Mouse (Mus musculus) liver, embryonic 14.5 days (tissue): ENCODE results near the gene Klf1. TPM values are rescaled to one million over a fixed set of nuclear protein-coding genes. Genes with fewer than 3 reads are reported as not detected.

Experiments used
- ATAC-seq: fragments of 200-750 bp; cut with Nextera tagmentation; 2 replicates; pipeline ENCODE4 v1.8.0; 2017; ENCODE audit warnings: moderate number of reproducible peaks, mild to moderate bottlenecking, moderate library complexity; ENCODE audit not compliant: insufficient read depth
- DNase-seq, 3 experiments: peaks; one replicate each; pipeline ENCODE4 v3.0.0-alpha.2; 2012 to 2013; ENCODE audit warnings: low read depth in 3 of 3, low spot score in 3 of 3
- H3K27ac ChIP-seq: fragments of 300-500 bp; sonication (generic); 2 replicates; pipeline ENCODE4 v1.5.1; 2014; ENCODE audit warnings: moderate library complexity, mild to moderate bottlenecking, control low read depth, inconsistent platforms
- H3K27me3 ChIP-seq: fragments of 300-500 bp; sonication (generic); 2 replicates; pipeline ENCODE4 v1.6.1; 2014; ENCODE audit warnings: mild to moderate bottlenecking, low read length, moderate library complexity; ENCODE audit not compliant: control insufficient read depth, insufficient read depth
- H3K36me3 ChIP-seq: fragments of 300-500 bp; sonication (generic); replicated peaks from 2 replicates; pipeline ENCODE4 v1.6.1; 2014; ENCODE audit warnings: low read depth; ENCODE audit not compliant: control insufficient read depth, insufficient read depth
- H3K4me1 ChIP-seq, 2 experiments: fragments of 200-500 bp in 1 of 2; fragments of 300-500 bp in 1 of 2; sonication (generic) in 1 of 2; replicated peaks; 2 replicates each; pipeline ENCODE4 v1.6.1; 2012 to 2014; ENCODE audit warnings: antibody characterized with exemption in 1 of 2, inconsistent platforms in 1 of 2, low read length in 1 of 2; ENCODE audit not compliant: control insufficient read depth in 2 of 2, insufficient read depth in 2 of 2
- H3K4me2 ChIP-seq: fragments of 300-500 bp; sonication (generic); 2 replicates; pipeline ENCODE4 v1.6.1; 2014; ENCODE audit warnings: low read depth, mild to moderate bottlenecking, control low read depth, moderate library complexity
- H3K4me3 ChIP-seq, 2 experiments: fragments of 200-500 bp in 1 of 2; fragments of 300-500 bp in 1 of 2; sonication (generic) in 1 of 2; 2 replicates each; pipeline ENCODE4 v1.5.1; 2012 to 2014; ENCODE audit warnings: low read depth in 2 of 2, low read length in 2 of 2, mild to moderate bottlenecking in 2 of 2, control low read depth in 1 of 2, inconsistent platforms in 1 of 2, moderate library complexity in 1 of 2; ENCODE audit not compliant: insufficient read depth in 1 of 2
- H3K9ac ChIP-seq: fragments of 300-500 bp; sonication (generic); replicated peaks from 2 replicates; pipeline ENCODE4 v1.6.1; 2014; ENCODE audit warnings: mild to moderate bottlenecking, control low read depth, moderate library complexity
- H3K9me3 ChIP-seq: fragments of 300-500 bp; sonication (generic); 2 replicates; pipeline ENCODE4 v1.6.1; 2016; ENCODE audit warnings: low read length, mixed read lengths; ENCODE audit not compliant: control insufficient read depth
- CTCF ChIP-seq: IDR thresholded peaks from 2 replicates; pipeline ENCODE4 v1.5.1; 2016; ENCODE audit warnings: antibody characterized with exemption, low read depth, control low read depth
- EP300 ChIP-seq: IDR thresholded peaks from 2 replicates; pipeline ENCODE4 v1.6.1; 2016; ENCODE audit warnings: antibody characterized with exemption, low read depth
- WGBS: fragments of 180-500 bp; shearing (Covaris S2); extraction: QIAGEN DNeasy Blood & Tissue Kit; methylation state at CpG from one replicate; pipeline ENCODE4 v1.1.7; 2014; ENCODE audit not compliant: insufficient replicate concordance; 5-methylcytosine and 5-hydroxymethylcytosine counted together
- microRNA-seq: library from miRNA; unstranded; fragments of <30 nt; microRNA quantifications from one replicate; pipeline ENCODE4, GENCODE M21; 2016
- polyA plus RNA-seq, 2 experiments: library from polyadenylated mRNA; depleted of rRNA in 1 of 2; stranded (reverse) in 1 of 2; unstranded in 1 of 2; fragments of >200 nt; fragmentation: Nextera tagmentation in 1 of 2; extraction: Ambion mirVana in 1 of 2; gene quantifications; 2 replicates each; pipeline versions ENCODE4 v1.2.1 to v1.2.3; 2012 to 2014

Klf1 gene
- polyA plus RNA-seq, 2 experiments = 209 to 522 TPM

DNA sequence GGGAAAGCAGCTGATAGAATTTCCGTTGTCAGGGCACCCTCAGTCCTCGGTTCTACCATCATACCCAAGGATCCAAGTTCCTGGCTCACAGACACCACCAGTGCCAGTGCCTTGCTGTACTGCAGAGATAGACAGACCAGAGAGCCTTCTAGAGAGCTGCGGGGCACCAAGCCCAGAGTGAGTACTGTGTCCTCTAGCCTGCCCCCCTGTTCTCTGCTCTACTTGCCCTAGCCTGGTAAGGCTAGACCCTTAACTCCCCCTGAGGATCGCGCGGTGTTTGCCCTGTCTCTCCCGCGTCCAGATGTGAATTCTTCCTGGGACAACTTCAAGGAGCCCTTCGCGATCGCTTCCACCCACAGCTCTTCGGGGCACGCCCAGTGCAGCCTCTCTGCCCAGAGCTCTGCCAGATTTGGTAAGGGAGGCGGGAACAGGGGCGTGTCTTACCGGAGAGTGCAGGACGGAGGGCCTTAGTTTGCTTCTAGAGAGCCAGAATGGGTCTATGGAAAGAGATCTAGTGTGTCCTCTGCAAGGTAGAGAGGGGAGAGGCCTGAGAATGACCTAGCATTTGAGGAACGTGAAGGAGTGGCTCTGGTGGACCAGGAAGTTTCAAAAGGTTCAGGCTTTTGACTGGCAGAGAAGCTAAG lies 51.0 kb downstream of the Klf1 start:
- H3K4me3 ChIP-seq = no peak overlapping the region
- 5% methylated on average over 18 of the region's 18 CpGs for WGBS
- ATAC-seq (peak; percentile 33; the same call in 1 of the 2 replicates), DNase-seq (no peak)
- peaks cover 4% of the 10 kb centered on the region for H3K36me3 ChIP-seq
- peaks cover 0 to 3% of the 10 kb centered on the region in 2 experiments; a peak in 2 of 4 replicates for H3K4me1 ChIP-seq
- peaks cover 21% of the 10 kb centered on the region for H3K27me3 ChIP-seq
- TF ChIP-seq CTCF (no peak), EP300 (no peak)
- no peak overlapping the region for H3K9ac ChIP-seq
- H3K4me2 ChIP-seq = no peak overlapping the region
- H3K9me3 ChIP-seq = no peaks in the 10 kb centered on the region
- no peak overlapping the region for H3K27ac ChIP-seq

Small RNA genes lying within 50 kb of the gene (microRNA-seq; reads per million reads assigned to microRNA genes)
- gene Gm24197 (not detected), gene Mir7069 (4.2 reads per million, percentile 3 among the genes with 10 or more reads in this experiment)

Other genes with a start within 250 kb of the Klf1 start
Only the 30 nearest of the 33 such genes appear.
- 37.5 and 37.6 TPM in 2 replicates for gene Trmt1, start 215.6 kb upstream of the Klf1 start, polyA plus RNA-seq (2012; rRNA removed)
- gene Trmt1, start 215.6 kb upstream of the Klf1 start, polyA plus RNA-seq (2014; fragmentation: Nextera tagmentation; extraction: Ambion mirVana) = 27.4 and 34.1 TPM in 2 replicates
- 19.0 and 21.2 TPM in 2 replicates for gene Nacc1, start 214.1 kb upstream of the Klf1 start, polyA plus RNA-seq (2012; rRNA removed)
- gene Nacc1, start 214.1 kb upstream of the Klf1 start, polyA plus RNA-seq (2014; fragmentation: Nextera tagmentation; extraction: Ambion mirVana) = 6.3 and 7.6 TPM in 2 replicates
- 45.4 and 46.2 TPM in 2 replicates for gene Lyl1, start 200.5 kb upstream of the Klf1 start, polyA plus RNA-seq (2012; rRNA removed)
- gene Lyl1, start 200.5 kb upstream of the Klf1 start, polyA plus RNA-seq (2014; fragmentation: Nextera tagmentation; extraction: Ambion mirVana) = 55.6 and 57.7 TPM in 2 replicates
- 10.9 and 11.9 TPM in 2 replicates for gene G430095P16Rik, start 178.9 kb upstream of the Klf1 start, polyA plus RNA-seq (2012; rRNA removed)
- gene G430095P16Rik, start 178.9 kb upstream of the Klf1 start, polyA plus RNA-seq (2014; fragmentation: Nextera tagmentation; extraction: Ambion mirVana) = 8.3 and 10.3 TPM in 2 replicates
- 1.2 and 1.4 TPM in 2 replicates for gene Nfix, start 101.6 kb upstream of the Klf1 start, polyA plus RNA-seq (2012; rRNA removed)
- 2.5 and 3.1 TPM in 2 replicates for gene Nfix, start 101.6 kb upstream of the Klf1 start, polyA plus RNA-seq (2014; fragmentation: Nextera tagmentation; extraction: Ambion mirVana)
- gene Dand5, start 79.1 kb upstream of the Klf1 start, polyA plus RNA-seq (2012; rRNA removed) = 1.9 TPM in 2 replicates
- 2.5 and 2.7 TPM in 2 replicates for gene Dand5, start 79.1 kb upstream of the Klf1 start, polyA plus RNA-seq (2014; fragmentation: Nextera tagmentation; extraction: Ambion mirVana)
- gene Gadd45gip1, start 70.4 kb upstream of the Klf1 start, polyA plus RNA-seq (2012; rRNA removed) = 24.4 and 31.0 TPM in 2 replicates
- gene Gadd45gip1, start 70.4 kb upstream of the Klf1 start, polyA plus RNA-seq (2014; fragmentation: Nextera tagmentation; extraction: Ambion mirVana) = 50.2 and 55.7 TPM in 2 replicates
- 139 and 184 TPM in 2 replicates for gene Rad23a, start 61.3 kb upstream of the Klf1 start, polyA plus RNA-seq (2012; rRNA removed)
- 258 and 279 TPM in 2 replicates for gene Rad23a, start 61.3 kb upstream of the Klf1 start, polyA plus RNA-seq (2014; fragmentation: Nextera tagmentation; extraction: Ambion mirVana)
- gene Calr, start 55.0 kb upstream of the Klf1 start, polyA plus RNA-seq (2012; rRNA removed) = 144 and 262 TPM in 2 replicates
- 348 and 351 TPM in 2 replicates for gene Calr, start 55.0 kb upstream of the Klf1 start, polyA plus RNA-seq (2014; fragmentation: Nextera tagmentation; extraction: Ambion mirVana)
- 53.5 and 54.8 TPM in 2 replicates for gene Farsa, start 44.9 kb upstream of the Klf1 start, polyA plus RNA-seq (2012; rRNA removed)
- 45.8 and 48.7 TPM in 2 replicates for gene Farsa, start 44.9 kb upstream of the Klf1 start, polyA plus RNA-seq (2014; fragmentation: Nextera tagmentation; extraction: Ambion mirVana)
- gene Syce2, start 29.8 kb upstream of the Klf1 start, polyA plus RNA-seq (2012; rRNA removed) = 16.7 and 26.4 TPM in 2 replicates
- gene Syce2, start 29.8 kb upstream of the Klf1 start, polyA plus RNA-seq (2014; fragmentation: Nextera tagmentation; extraction: Ambion mirVana) = 78.2 and 80.2 TPM in 2 replicates
- 27.1 and 31.4 TPM in 2 replicates for gene Gcdh, start 8.0 kb upstream of the Klf1 start, polyA plus RNA-seq (2012; rRNA removed)
- gene Gcdh, start 8.0 kb upstream of the Klf1 start, polyA plus RNA-seq (2014; fragmentation: Nextera tagmentation; extraction: Ambion mirVana) = 38.9 and 42.7 TPM in 2 replicates
- gene Dnase2a, start 6.6 kb downstream of the Klf1 start, polyA plus RNA-seq (2012; rRNA removed) = 9.6 and 11.0 TPM in 2 replicates
- 8.4 and 8.5 TPM in 2 replicates for gene Dnase2a, start 6.6 kb downstream of the Klf1 start, polyA plus RNA-seq (2014; fragmentation: Nextera tagmentation; extraction: Ambion mirVana)
- gene Mast1, start 35.4 kb downstream of the Klf1 start, polyA plus RNA-seq (2012; rRNA removed) = 0.06 and 0.21 TPM in 2 replicates
- 0.08 and 0.14 TPM in 2 replicates for gene Mast1, start 35.4 kb downstream of the Klf1 start, polyA plus RNA-seq (2014; fragmentation: Nextera tagmentation; extraction: Ambion mirVana)
- gene Rtbdn, start 45.1 kb downstream of the Klf1 start, polyA plus RNA-seq (2012; rRNA removed) = 0.03 TPM in 1 of 2 replicates, not detected in the other
- gene Rtbdn, start 45.1 kb downstream of the Klf1 start, polyA plus RNA-seq (2014; fragmentation: Nextera tagmentation; extraction: Ambion mirVana) = not detected in 2 replicates
- gene Gm49661, start 67.5 kb downstream of the Klf1 start, polyA plus RNA-seq (2012; rRNA removed) = not detected in 2 replicates
- not detected in 2 replicates for gene Gm49661, start 67.5 kb downstream of the Klf1 start, polyA plus RNA-seq (2014; fragmentation: Nextera tagmentation; extraction: Ambion mirVana)
- 1,117 and 1,155 TPM in 2 replicates for gene Prdx2, start 67.7 kb downstream of the Klf1 start, polyA plus RNA-seq (2012; rRNA removed)
- 2,207 and 2,282 TPM in 2 replicates for gene Prdx2, start 67.7 kb downstream of the Klf1 start, polyA plus RNA-seq (2014; fragmentation: Nextera tagmentation; extraction: Ambion mirVana)
- gene Rnaseh2a, start 67.8 kb downstream of the Klf1 start, polyA plus RNA-seq (2012; rRNA removed) = 49.3 and 56.2 TPM in 2 replicates
- gene Rnaseh2a, start 67.8 kb downstream of the Klf1 start, polyA plus RNA-seq (2014; fragmentation: Nextera tagmentation; extraction: Ambion mirVana) = 107 and 125 TPM in 2 replicates
- 8.3 and 10.5 TPM in 2 replicates for gene Junb, start 76.8 kb downstream of the Klf1 start, polyA plus RNA-seq (2012; rRNA removed)
- 10.5 and 11.2 TPM in 2 replicates for gene Junb, start 76.8 kb downstream of the Klf1 start, polyA plus RNA-seq (2014; fragmentation: Nextera tagmentation; extraction: Ambion mirVana)
- gene Hook2, start 88.7 kb downstream of the Klf1 start, polyA plus RNA-seq (2012; rRNA removed) = 2.3 and 4.3 TPM in 2 replicates
- gene Hook2, start 88.7 kb downstream of the Klf1 start, polyA plus RNA-seq (2014; fragmentation: Nextera tagmentation; extraction: Ambion mirVana) = 3.2 and 4.3 TPM in 2 replicates
- 0.02 TPM in 1 of 2 replicates, not detected in the other for gene Best2, start 112.6 kb downstream of the Klf1 start, polyA plus RNA-seq (2012; rRNA removed)
- not detected in 2 replicates for gene Best2, start 112.6 kb downstream of the Klf1 start, polyA plus RNA-seq (2014; fragmentation: Nextera tagmentation; extraction: Ambion mirVana)
- gene Asna1, start 123.4 kb downstream of the Klf1 start, polyA plus RNA-seq (2012; rRNA removed) = 83.4 and 85.3 TPM in 2 replicates
- gene Asna1, start 123.4 kb downstream of the Klf1 start, polyA plus RNA-seq (2014; fragmentation: Nextera tagmentation; extraction: Ambion mirVana) = 56.9 and 58.8 TPM in 2 replicates
- gene Trir, start 124.9 kb downstream of the Klf1 start, polyA plus RNA-seq (2012; rRNA removed) = 74.0 and 100 TPM in 2 replicates
- gene Trir, start 124.9 kb downstream of the Klf1 start, polyA plus RNA-seq (2014; fragmentation: Nextera tagmentation; extraction: Ambion mirVana) = 84.4 and 89.3 TPM in 2 replicates
- gene Tnpo2, start 135.0 kb downstream of the Klf1 start, polyA plus RNA-seq (2012; rRNA removed) = 24.8 and 25.2 TPM in 2 replicates
- gene Tnpo2, start 135.0 kb downstream of the Klf1 start, polyA plus RNA-seq (2014; fragmentation: Nextera tagmentation; extraction: Ambion mirVana) = 9.9 and 10.2 TPM in 2 replicates
- 8.9 and 13.5 TPM in 2 replicates for gene Fbxw9, start 158.1 kb downstream of the Klf1 start, polyA plus RNA-seq (2012; rRNA removed)
- 5.7 and 6.0 TPM in 2 replicates for gene Fbxw9, start 158.1 kb downstream of the Klf1 start, polyA plus RNA-seq (2014; fragmentation: Nextera tagmentation; extraction: Ambion mirVana)
- 0.29 TPM in 1 of 2 replicates, not detected in the other for gene Gm5741, start 166.1 kb downstream of the Klf1 start, polyA plus RNA-seq (2012; rRNA removed)
- not detected in 2 replicates for gene Gm5741, start 166.1 kb downstream of the Klf1 start, polyA plus RNA-seq (2014; fragmentation: Nextera tagmentation; extraction: Ambion mirVana)
- 19.6 and 21.5 TPM in 2 replicates for gene Dhps, start 169.8 kb downstream of the Klf1 start, polyA plus RNA-seq (2012; rRNA removed)
- 30.9 and 36.4 TPM in 2 replicates for gene Dhps, start 169.8 kb downstream of the Klf1 start, polyA plus RNA-seq (2014; fragmentation: Nextera tagmentation; extraction: Ambion mirVana)
- gene Wdr83os, start 178.8 kb downstream of the Klf1 start, polyA plus RNA-seq (2012; rRNA removed) = 40.6 and 51.8 TPM in 2 replicates
- 61.8 and 71.5 TPM in 2 replicates for gene Wdr83os, start 178.8 kb downstream of the Klf1 start, polyA plus RNA-seq (2014; fragmentation: Nextera tagmentation; extraction: Ambion mirVana)
- gene Wdr83, start 179.4 kb downstream of the Klf1 start, polyA plus RNA-seq (2012; rRNA removed) = 21.2 and 26.0 TPM in 2 replicates
- gene Wdr83, start 179.4 kb downstream of the Klf1 start, polyA plus RNA-seq (2014; fragmentation: Nextera tagmentation; extraction: Ambion mirVana) = 20.1 and 24.4 TPM in 2 replicates
- gene Man2b1, start 181.3 kb downstream of the Klf1 start, polyA plus RNA-seq (2012; rRNA removed) = 15.2 and 19.5 TPM in 2 replicates
- 17.2 and 20.6 TPM in 2 replicates for gene Man2b1, start 181.3 kb downstream of the Klf1 start, polyA plus RNA-seq (2014; fragmentation: Nextera tagmentation; extraction: Ambion mirVana)